Mouse (Mus musculus) bone marrow, adult 2 months (tissue): ENCODE data around the gene Zfp362.

Source experiments
- CTCF ChIP-seq: fragments of 200-500 bp; IDR thresholded peaks from 2 replicates; pipeline ENCODE4 v1.5.1; 2011; ENCODE audit warnings: low read length, control low read depth; ENCODE audit not compliant: control insufficient read depth, insufficient read depth
- POLR2A ChIP-seq: fragments of 200-500 bp; IDR thresholded peaks from 2 replicates; pipeline ENCODE4 v1.6.1; 2011; ENCODE audit warnings: low read depth, mild to moderate bottlenecking, control low read depth, low read length, borderline replicate concordance; ENCODE audit not compliant: control insufficient read depth

DNA sequence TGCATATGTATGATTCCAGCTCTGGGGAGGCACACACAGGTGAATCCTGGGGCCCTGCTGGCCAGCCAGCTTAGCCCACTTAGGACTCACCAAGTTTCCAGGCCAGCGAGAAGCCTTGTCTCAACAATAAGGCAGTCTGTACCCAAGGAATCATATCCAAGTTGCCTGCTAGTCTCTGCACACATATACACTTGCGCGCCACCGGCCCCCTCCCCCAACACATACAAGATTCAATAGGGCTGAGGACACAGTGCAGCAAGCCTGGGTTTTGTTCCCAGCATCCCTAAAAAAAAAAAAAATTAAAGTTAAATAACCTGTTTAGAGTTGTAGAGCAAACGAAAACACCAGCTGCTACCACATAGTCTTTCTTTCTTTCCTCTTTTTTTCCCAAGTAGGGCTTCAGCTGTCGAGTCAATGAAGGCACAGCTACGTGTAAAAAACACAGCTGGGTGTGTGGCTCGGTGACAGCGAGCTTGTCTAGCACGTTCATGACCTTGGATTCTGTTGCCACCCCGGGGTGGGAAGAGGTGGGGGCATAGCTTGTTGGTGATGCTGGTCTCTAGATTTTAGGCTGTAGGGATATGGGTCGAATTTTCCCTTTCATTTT is 39.6 kb upstream of the Zfp362 start:
- no peak for TF ChIP-seq CTCF
- no peak for TF ChIP-seq POLR2A
